Mouse (Mus musculus) hindbrain, embryonic 14.5 days (tissue): Measurements from ENCODE around the gene Dglucy. TPM values are rescaled to one million over a fixed set of nuclear protein-coding genes. Genes with fewer than 3 reads are reported as not detected.

Experiments used
- ATAC-seq: fragments of 200-750 bp; cut with Nextera tagmentation; 2 replicates; pipeline ENCODE4 v1.8.0; 2017; ENCODE audit warnings: moderate number of reproducible peaks, mild to moderate bottlenecking, moderate TSS enrichment, moderate library complexity; ENCODE audit not compliant: low FRiP score
- DNase-seq: peaks from one replicate; pipeline ENCODE4 v3.0.0-alpha.2; 2015; ENCODE audit warnings: low spot score
- H3K27ac ChIP-seq: fragments of 300-500 bp; sonication (generic); 2 replicates; pipeline ENCODE4 v1.5.1; 2014; ENCODE audit warnings: mild to moderate bottlenecking, moderate library complexity
- H3K27me3 ChIP-seq: fragments of 300-500 bp; sonication (generic); 2 replicates; pipeline ENCODE4 v1.6.1; 2014; ENCODE audit warnings: mild to moderate bottlenecking, low read length, mixed read lengths; ENCODE audit not compliant: control insufficient read depth, insufficient read depth
- H3K36me3 ChIP-seq: fragments of 300-500 bp; sonication (generic); replicated peaks from 2 replicates; pipeline ENCODE4 v1.6.1; 2014; ENCODE audit not compliant: control insufficient read depth, insufficient read depth
- H3K4me1 ChIP-seq: fragments of 300-500 bp; sonication (generic); replicated peaks from 2 replicates; pipeline ENCODE4 v1.6.1; 2014; ENCODE audit warnings: antibody characterized with exemption, low read length, mixed read lengths; ENCODE audit not compliant: control insufficient read depth, insufficient read depth
- H3K4me2 ChIP-seq: fragments of 300-500 bp; sonication (generic); replicated peaks from 2 replicates; pipeline ENCODE4 v1.6.1; 2014; ENCODE audit warnings: mild to moderate bottlenecking, moderate library complexity
- H3K4me3 ChIP-seq: fragments of 300-500 bp; sonication (generic); replicated peaks from 2 replicates; pipeline ENCODE4 v1.5.1; 2014; ENCODE audit warnings: mild to moderate bottlenecking, low read length
- H3K9ac ChIP-seq: fragments of 300-500 bp; sonication (generic); 2 replicates; pipeline ENCODE4 v1.6.1; 2014
- H3K9me3 ChIP-seq: fragments of 300-500 bp; sonication (generic); 2 replicates; pipeline ENCODE4 v1.6.1; 2016; ENCODE audit warnings: low read length; ENCODE audit not compliant: control insufficient read depth
- whole genome bisulfite sequencing: fragments of 180-500 bp; shearing (Covaris S2); extraction: QIAGEN DNeasy Blood & Tissue Kit; methylation state at CpG from one replicate; pipeline ENCODE4 v1.1.7; 2014; 5-methylcytosine and 5-hydroxymethylcytosine counted together
- polyA plus RNA-seq: library from polyadenylated mRNA; unstranded; fragments of >200 nt; fragmentation: Nextera tagmentation; extraction: Ambion mirVana; gene quantifications from 2 replicates; pipeline ENCODE4 v1.2.1, GENCODE M21; 2014

The Dglucy gene
- polyA plus RNA-seq, 1 experiment from 2014 or later = 3.2 TPM

- no peaks in the 10 kb centered on the region for H3K9me3 ChIP-seq
- H3K9ac ChIP-seq = no peak overlapping the region
- H3K4me3 ChIP-seq = no peak overlapping the region
- 86% methylated on average over 15 of the region's 15 CpGs for WGBS
- no peaks in the 10 kb centered on the region for H3K4me1 ChIP-seq
- H3K4me2 ChIP-seq = no peak overlapping the region
- H3K27me3 ChIP-seq = no peaks in the 10 kb centered on the region
- H3K36me3 ChIP-seq = peaks cover 48% of the 10 kb centered on the region
- ATAC-seq (no peak), DNase-seq (no peak)
- no peak overlapping the region for H3K27ac ChIP-seq
Observed at GRCm38 (mm10) chr12:100924646-100925339, 145.9 kb downstream of the Dglucy start.

DNA sequence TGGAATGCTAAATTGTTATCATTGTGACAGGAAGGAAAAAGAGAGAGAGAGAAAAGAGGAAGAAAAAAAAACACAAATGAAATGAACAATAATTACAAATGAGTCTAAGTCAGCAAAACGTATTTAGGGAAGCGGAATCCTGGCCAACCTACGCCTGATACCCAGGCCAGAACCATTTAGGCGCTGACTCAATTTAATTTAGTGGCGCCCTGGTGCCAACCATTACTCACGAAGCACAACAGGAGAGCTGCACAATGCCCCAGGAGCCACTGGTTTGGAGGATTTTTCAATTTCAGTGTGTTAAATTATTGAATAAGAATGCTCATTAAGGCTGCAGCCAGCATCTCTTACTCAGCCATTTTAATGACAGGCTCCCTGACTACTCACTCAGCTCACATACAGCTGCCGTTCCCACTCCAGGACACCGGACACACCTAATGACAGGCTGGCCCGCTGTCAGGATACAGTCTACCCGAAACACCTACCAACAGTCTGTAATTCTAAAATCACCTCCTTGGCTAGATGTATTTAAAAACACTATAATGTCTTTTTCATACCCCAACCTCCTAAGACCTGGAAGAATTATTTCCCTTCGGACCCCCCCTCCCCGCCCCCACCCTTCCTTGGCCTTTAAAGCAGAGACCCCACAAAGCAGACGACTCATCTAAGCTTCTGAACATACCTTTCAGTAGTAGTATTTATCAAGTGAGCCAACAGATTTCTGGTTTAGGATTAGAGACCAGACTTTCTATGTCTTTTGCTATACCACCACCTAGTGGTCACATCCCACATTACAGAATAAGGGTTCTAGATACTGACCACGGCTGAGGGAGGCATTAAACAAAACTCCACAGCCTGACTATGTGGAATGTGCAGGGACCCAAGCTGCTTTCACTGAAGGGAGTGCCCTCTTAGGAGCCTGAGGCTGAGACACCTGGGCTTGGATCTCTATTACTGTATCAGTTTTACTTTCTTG is 147.1 kb downstream of the Dglucy start:
- 64% methylated on average over 14 of the region's 14 CpGs for WGBS
- Histone ChIP-seq H3K9ac (no peak overlapping the region), H3K4me1 (no peaks in the 10 kb centered on the region), H3K4me3 (no peak overlapping the region), H3K36me3 (peaks cover 52% of the 10 kb centered on the region), H3K27me3 (no peaks in the 10 kb centered on the region), H3K4me2 (no peak overlapping the region), H3K9me3 (no peaks in the 10 kb centered on the region), H3K27ac (0 out of 2 replicates have a peak overlapping the region, but pooled peaks have one; percentile 6)
- ATAC-seq (peak; percentile 65), DNase-seq (peak; percentile 93)

- Histone ChIP-seq H3K4me2 (no peak overlapping the region), H3K27ac (no peak overlapping the region), H3K4me1 (no peaks in the 10 kb centered on the region), H3K4me3 (no peak overlapping the region), H3K9me3 (no peaks in the 10 kb centered on the region), H3K27me3 (no peaks in the 10 kb centered on the region), H3K9ac (no peak overlapping the region), H3K36me3 (peaks cover 46% of the 10 kb centered on the region)
- ATAC-seq = no peak
- no peak for DNase-seq
- WGBS = 95% methylated on average over 9 of the region's 9 CpGs
Observed at GRCm38 (mm10) chr12:100928286-100928685, 149.4 kb downstream of the Dglucy start.

DNA sequence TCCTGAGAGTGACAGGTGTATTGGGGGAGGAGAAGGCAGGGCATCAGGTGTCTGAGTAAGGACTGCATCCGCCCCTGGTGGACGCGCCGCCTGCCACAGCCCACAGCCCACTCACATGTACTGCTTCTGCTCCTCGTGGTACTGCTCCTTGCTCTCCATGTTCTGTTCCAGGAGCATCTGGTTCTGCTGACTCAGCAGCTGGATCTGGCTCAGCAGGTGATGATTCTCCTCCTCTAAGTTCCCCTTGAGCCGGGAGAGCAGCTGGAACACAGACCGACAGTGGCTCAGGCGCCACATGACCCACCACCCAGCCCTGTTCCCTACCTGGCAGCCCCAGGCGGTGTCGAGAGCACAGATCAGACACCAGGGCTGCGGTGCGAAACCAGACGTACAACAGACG is 152.8 kb downstream of the Dglucy start:
- ATAC-seq (no peak), DNase-seq (no peak)
- Histone ChIP-seq H3K9ac (no peak overlapping the region), H3K4me3 (no peak overlapping the region), H3K36me3 (peaks cover 63% of the 10 kb centered on the region), H3K27me3 (no peaks in the 10 kb centered on the region), H3K27ac (no peak overlapping the region), H3K9me3 (no peaks in the 10 kb centered on the region), H3K4me2 (no peak overlapping the region), H3K4me1 (no peaks in the 10 kb centered on the region)
- 94% methylated on average over 14 of the region's 14 CpGs for WGBS

GRCm38 (mm10) chr12:100934796-100935195 is 155.9 kb downstream of the Dglucy start:
- Histone ChIP-seq H3K9ac (no peak overlapping the region), H3K27me3 (no peaks in the 10 kb centered on the region), H3K4me3 (no peak overlapping the region), H3K27ac (no peak overlapping the region), H3K4me1 (no peaks in the 10 kb centered on the region), H3K36me3 (peaks cover 70% of the 10 kb centered on the region), H3K4me2 (no peak overlapping the region), H3K9me3 (no peaks in the 10 kb centered on the region)
- 91% methylated on average over 5 of the region's 5 CpGs for WGBS
- DNase-seq (no peak), ATAC-seq (no peak)

DNA sequence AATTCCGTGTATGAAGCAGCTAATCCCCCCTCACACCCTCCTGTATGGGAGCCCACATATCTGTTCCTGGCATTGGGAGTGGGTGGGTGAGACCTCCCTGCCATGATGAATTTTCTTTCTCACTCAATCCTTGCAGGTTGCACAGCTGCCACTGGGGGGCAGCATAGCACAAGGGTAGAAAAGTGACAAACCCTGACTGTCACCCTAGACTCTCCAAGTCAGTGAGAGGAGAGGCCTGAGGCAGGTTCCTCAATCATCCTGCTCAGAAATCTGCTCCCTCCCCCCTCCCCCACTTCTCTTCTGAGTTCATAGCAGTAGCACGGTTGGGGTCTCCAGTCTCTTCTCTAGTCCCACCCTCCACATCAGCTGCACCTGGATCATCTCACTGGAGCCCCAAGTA is 157.3 kb downstream of the Dglucy start:
- WGBS = 9% methylated on average over 2 of the region's 2 CpGs
- Histone ChIP-seq H3K27me3 (no peaks in the 10 kb centered on the region), H3K9me3 (no peaks in the 10 kb centered on the region), H3K4me2 (no peak overlapping the region), H3K9ac (no peak overlapping the region), H3K4me3 (no peak overlapping the region), H3K4me1 (no peaks in the 10 kb centered on the region), H3K27ac (no peak overlapping the region), H3K36me3 (peaks cover 71% of the 10 kb centered on the region)
- DNase-seq (peak; percentile 87), ATAC-seq (peak; percentile 42; the same call in 1 of the 2 replicates)

DNA sequence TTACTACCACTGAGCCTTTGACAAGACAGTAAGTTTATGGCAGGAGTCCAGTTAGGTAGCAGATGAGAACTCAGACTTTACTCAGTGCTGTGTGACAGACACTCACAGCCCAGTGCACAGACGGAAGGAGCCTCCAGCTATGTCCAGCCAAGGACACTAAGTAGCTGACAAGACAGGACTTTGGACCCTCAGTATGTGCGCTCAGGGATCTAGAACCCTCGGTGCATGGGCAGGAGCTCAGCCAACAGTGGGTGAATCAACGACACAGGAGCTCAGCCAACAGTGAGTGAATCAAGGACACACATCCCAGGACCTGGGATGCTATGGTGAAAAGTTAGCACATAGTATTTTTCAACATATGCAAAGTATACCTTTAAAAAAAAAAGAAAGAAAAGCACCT is 157.9 kb downstream of the Dglucy start:
- 95% methylated on average over 4 of the region's 4 CpGs for WGBS
- H3K36me3 ChIP-seq = peaks cover 73% of the 10 kb centered on the region

DNA sequence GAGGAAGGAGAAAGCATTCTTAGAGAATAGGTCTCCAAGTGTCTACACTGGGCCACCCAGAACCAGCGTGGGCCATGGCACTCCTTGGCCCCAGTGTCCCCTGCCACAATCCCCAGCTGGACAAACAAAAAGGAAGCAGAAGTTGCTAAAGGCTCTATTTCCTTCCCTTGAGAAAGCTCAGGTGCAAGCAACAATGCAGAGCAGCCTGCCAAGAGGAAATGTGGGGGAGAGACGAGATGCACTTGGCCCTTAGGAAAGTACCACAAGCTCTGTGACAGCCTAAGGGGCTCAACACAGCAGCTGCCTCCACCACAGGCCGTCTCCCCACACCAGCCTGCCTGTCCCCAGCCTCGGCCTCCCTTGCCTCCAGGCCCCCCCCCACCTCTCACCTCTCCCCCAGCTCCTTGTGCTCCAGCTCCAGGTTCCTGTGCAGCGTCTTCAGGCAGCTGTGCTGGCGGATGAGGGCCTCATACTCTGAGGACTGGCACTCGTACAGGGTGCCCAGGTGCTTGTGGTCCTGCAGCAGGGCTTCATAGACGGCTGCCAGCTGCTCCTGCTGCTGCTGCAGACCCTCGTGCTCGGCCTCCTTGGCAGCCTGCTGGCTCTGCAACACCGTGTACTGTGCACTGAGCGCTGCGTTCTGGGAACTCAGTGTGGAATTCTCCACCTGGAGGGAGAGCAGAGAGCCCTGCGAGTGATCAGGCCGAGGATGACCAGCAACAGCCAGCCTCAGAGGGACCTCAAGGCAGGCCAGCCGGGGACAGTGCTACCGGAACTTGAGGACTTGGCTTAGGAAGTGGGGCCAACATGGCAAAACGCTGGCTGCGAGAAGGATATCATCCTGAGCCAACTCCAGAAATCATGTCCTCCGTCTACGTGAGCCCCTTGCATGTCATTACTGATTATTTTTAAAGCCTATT is 158.8 kb downstream of the Dglucy start:
- ATAC-seq = peak; percentile 38; the same call in 1 of the 2 replicates
- no peak overlapping the region for H3K4me2 ChIP-seq
- H3K4me1 ChIP-seq = no peaks in the 10 kb centered on the region
- no peak for DNase-seq
- H3K4me3 ChIP-seq = no peak overlapping the region
- no peaks in the 10 kb centered on the region for H3K27me3 ChIP-seq
- WGBS = 68% methylated on average over 21 of the region's 21 CpGs
- no peak overlapping the region for H3K9ac ChIP-seq
- H3K36me3 ChIP-seq = peaks cover 71% of the 10 kb centered on the region
- no peaks in the 10 kb centered on the region for H3K9me3 ChIP-seq
- peak overlapping the region; percentile 43; the same call in 1 of the 2 replicates for H3K27ac ChIP-seq

More for the DNA sequence above, 157.9 kb downstream of the Dglucy start:
- Histone ChIP-seq H3K4me1 (no peaks in the 10 kb centered on the region), H3K9me3 (no peaks in the 10 kb centered on the region), H3K4me2 (no peak overlapping the region), H3K4me3 (no peak overlapping the region), H3K9ac (no peak overlapping the region), H3K27me3 (no peaks in the 10 kb centered on the region), H3K27ac (no peak overlapping the region)
- ATAC-seq (no peak), DNase-seq (no peak)
